Mouse (Mus musculus) heart, postnatal 0 days (tissue): ENCODE results near the gene Atcay.

Source experiments
- CTCF ChIP-seq: IDR thresholded peaks from 2 replicates; pipeline ENCODE4 v1.5.1; 2016; ENCODE audit warnings: antibody characterized with exemption, control low read depth, low read depth
- EP300 ChIP-seq: IDR thresholded peaks from 2 replicates; pipeline ENCODE4 v1.6.1; 2016; ENCODE audit warnings: antibody characterized with exemption, low read depth

DNA sequence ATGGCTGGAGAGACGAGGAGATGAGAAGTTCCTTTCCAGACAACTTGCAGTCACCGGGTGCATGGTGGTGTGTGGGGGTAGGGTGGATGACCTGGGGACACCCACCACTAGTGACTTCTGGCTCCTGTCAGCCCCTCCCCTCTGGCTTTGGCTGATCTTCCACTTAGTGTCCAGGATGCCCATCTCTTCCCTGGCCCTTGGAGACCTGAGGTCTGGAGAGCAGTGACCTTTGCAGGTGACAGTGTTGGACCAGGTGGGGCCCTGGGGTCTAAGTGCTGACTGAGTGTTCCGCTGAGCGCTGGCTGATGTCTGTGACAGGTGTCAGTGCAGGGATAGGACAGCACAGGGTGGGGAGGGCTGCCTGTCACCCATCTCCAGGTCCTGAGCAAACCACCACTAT, 35.3 kb downstream of the Atcay start:
- TF ChIP-seq EP300 (no peak), CTCF (no peak)
